Mouse (Mus musculus) embryonic facial prominence, embryonic 10.5 days (tissue): ENCODE results near the gene Wnt7b. TPM values are rescaled to one million over a fixed set of nuclear protein-coding genes. Genes with fewer than 3 reads are reported as not detected.

Source experiments
- DNase-seq: peaks from one replicate; pipeline ENCODE4 v3.0.0-alpha.2; 2017; ENCODE audit warnings: low spot score
- H3K27ac ChIP-seq: fragments of 300-500 bp; sonication (generic); replicated peaks from 2 replicates; pipeline ENCODE4 v1.5.1; 2016; ENCODE audit warnings: mild to moderate bottlenecking
- H3K27me3 ChIP-seq: fragments of 300-500 bp; sonication (generic); replicated peaks from 2 replicates; pipeline ENCODE4 v1.6.1; 2016; ENCODE audit warnings: low read depth, mild to moderate bottlenecking; ENCODE audit not compliant: poor library complexity, severe bottlenecking
- H3K36me3 ChIP-seq: fragments of 300-500 bp; sonication (generic); replicated peaks from 2 replicates; pipeline ENCODE4 v1.6.1; 2016; ENCODE audit warnings: mild to moderate bottlenecking, moderate library complexity
- H3K4me1 ChIP-seq: fragments of 300-500 bp; sonication (generic); 2 replicates; pipeline ENCODE4 v1.6.1; 2016
- H3K4me3 ChIP-seq: fragments of 300-500 bp; sonication (generic); 2 replicates; pipeline ENCODE4 v1.5.1; 2016; ENCODE audit warnings: mild to moderate bottlenecking, moderate library complexity
- H3K9me3 ChIP-seq: fragments of 300-500 bp; sonication (generic); 2 replicates; pipeline ENCODE4 v1.6.1; 2016; ENCODE audit warnings: mild to moderate bottlenecking
- WGBS: fragments of 180-500 bp; shearing (Covaris S2); methylation state at CpG from one replicate; pipeline ENCODE4 v1.1.7; 2016; 5-methylcytosine and 5-hydroxymethylcytosine counted together
- polyA plus RNA-seq: library from polyadenylated mRNA; unstranded; fragments of >200 nt; fragmentation: Nextera tagmentation; extraction: Ambion mirVana; gene quantifications from 2 replicates; pipeline ENCODE4 v1.2.1, GENCODE M21; 2016

The Wnt7b gene
- polyA plus RNA-seq, 1 experiment from 2014 or later = 22.0 TPM

- peak overlapping the region; percentile 65 for H3K4me3 ChIP-seq
- peaks cover 75% of the 10 kb centered on the region for H3K4me1 ChIP-seq
- WGBS = under 1% methylated on average over 61 of the region's 61 CpGs
- H3K27ac ChIP-seq = peak overlapping the region; percentile 72
- peaks cover 99% of the 10 kb centered on the region for H3K27me3 ChIP-seq
- no peaks in the 10 kb centered on the region for H3K9me3 ChIP-seq
- peak; percentile 58 for DNase-seq
- no peaks in the 10 kb centered on the region for H3K36me3 ChIP-seq
These were observed 5.5 kb downstream of the Wnt7b start for GRCm38 (mm10) chr15:85576511-85577440.

- Histone ChIP-seq H3K27me3 (peaks cover 99% of the 10 kb centered on the region), H3K4me3 (peak overlapping the region; percentile 65), H3K4me1 (peaks cover 69% of the 10 kb centered on the region), H3K36me3 (no peaks in the 10 kb centered on the region), H3K9me3 (no peaks in the 10 kb centered on the region), H3K27ac (peak overlapping the region; percentile 57; the same call in 1 of the 2 replicates)
- under 1% methylated on average over 20 of the region's 20 CpGs for WGBS
- peak; percentile 50 for DNase-seq
These were observed 6.2 kb downstream of the Wnt7b start for GRCm38 (mm10) chr15:85576110-85576509.

GRCm38 (mm10) chr15:85574558-85574957 is 7.7 kb downstream of the Wnt7b start:
- Histone ChIP-seq H3K27ac (no peak overlapping the region), H3K4me1 (peaks cover 64% of the 10 kb centered on the region), H3K9me3 (no peaks in the 10 kb centered on the region), H3K36me3 (no peaks in the 10 kb centered on the region), H3K27me3 (peaks cover 89% of the 10 kb centered on the region), H3K4me3 (no peak overlapping the region)
- DNase-seq = no peak
- 79% methylated on average over 8 of the region's 8 CpGs for WGBS

- DNase-seq = no peak
- peaks cover 88% of the 10 kb centered on the region for H3K27me3 ChIP-seq
- H3K4me3 ChIP-seq = no peak overlapping the region
- WGBS = 64% methylated on average over 5 of the region's 5 CpGs
- H3K4me1 ChIP-seq = peaks cover 64% of the 10 kb centered on the region
- H3K27ac ChIP-seq = no peak overlapping the region
- no peaks in the 10 kb centered on the region for H3K9me3 ChIP-seq
- H3K36me3 ChIP-seq = no peaks in the 10 kb centered on the region
These were observed 8.2 kb downstream of the Wnt7b start for GRCm38 (mm10) chr15:85574086-85574485.

GRCm38 (mm10) chr15:85572619-85573254 is 9.5 kb downstream of the Wnt7b start:
- Histone ChIP-seq H3K27ac (peak overlapping the region; percentile 15; the same call in 1 of the 2 replicates), H3K4me3 (no peak overlapping the region), H3K4me1 (peaks cover 68% of the 10 kb centered on the region), H3K9me3 (no peaks in the 10 kb centered on the region), H3K27me3 (peaks cover 87% of the 10 kb centered on the region), H3K36me3 (no peaks in the 10 kb centered on the region)
- peak; percentile 32 for DNase-seq
- 25% methylated on average over 8 of the region's 8 CpGs for whole genome bisulfite sequencing

- 79% methylated on average over 8 of the region's 8 CpGs for WGBS
- H3K27me3 ChIP-seq = peaks cover 68% of the 10 kb centered on the region
- H3K36me3 ChIP-seq = no peaks in the 10 kb centered on the region
- H3K4me1 ChIP-seq = peaks cover 65% of the 10 kb centered on the region
- no peak for DNase-seq
- H3K4me3 ChIP-seq = no peak overlapping the region
- H3K9me3 ChIP-seq = no peaks in the 10 kb centered on the region
- no peak overlapping the region for H3K27ac ChIP-seq
These were observed 12.1 kb downstream of the Wnt7b start for GRCm38 (mm10) chr15:85569995-85570734.

- H3K36me3 ChIP-seq = no peaks in the 10 kb centered on the region
- 68% methylated on average over 2 of the region's 2 CpGs for WGBS
- H3K9me3 ChIP-seq = no peaks in the 10 kb centered on the region
- H3K4me3 ChIP-seq = no peak overlapping the region
- no peak for DNase-seq
- peaks cover 62% of the 10 kb centered on the region for H3K4me1 ChIP-seq
- peaks cover 59% of the 10 kb centered on the region for H3K27me3 ChIP-seq
- no peak overlapping the region for H3K27ac ChIP-seq
These were observed 13.0 kb downstream of the Wnt7b start for GRCm38 (mm10) chr15:85569167-85569797.

- Histone ChIP-seq H3K27ac (no peak overlapping the region), H3K36me3 (no peaks in the 10 kb centered on the region), H3K4me1 (peaks cover 60% of the 10 kb centered on the region), H3K27me3 (peaks cover 50% of the 10 kb centered on the region), H3K9me3 (no peaks in the 10 kb centered on the region), H3K4me3 (no peak overlapping the region)
- 75% methylated on average over 3 of the region's 3 CpGs for WGBS
- DNase-seq = no peak
These were observed 13.9 kb downstream of the Wnt7b start for GRCm38 (mm10) chr15:85568402-85568801.

- H3K4me3 ChIP-seq = no peak overlapping the region
- no peak for DNase-seq
- 88% methylated on average over 5 of the region's 5 CpGs for WGBS
- H3K27me3 ChIP-seq = peaks cover 23% of the 10 kb centered on the region
- H3K36me3 ChIP-seq = no peaks in the 10 kb centered on the region
- no peak overlapping the region for H3K27ac ChIP-seq
- H3K4me1 ChIP-seq = peaks cover 43% of the 10 kb centered on the region
- H3K9me3 ChIP-seq = no peaks in the 10 kb centered on the region
These were observed 17.3 kb downstream of the Wnt7b start for GRCm38 (mm10) chr15:85564966-85565365.

- no peaks in the 10 kb centered on the region for H3K36me3 ChIP-seq
- WGBS = 90% methylated on average over 13 of the region's 13 CpGs
- H3K4me3 ChIP-seq = no peak overlapping the region
- no peak for DNase-seq
- H3K27me3 ChIP-seq = peaks cover 20% of the 10 kb centered on the region
- no peak overlapping the region for H3K27ac ChIP-seq
- no peaks in the 10 kb centered on the region for H3K9me3 ChIP-seq
- peaks cover 36% of the 10 kb centered on the region for H3K4me1 ChIP-seq
These were observed 18.1 kb downstream of the Wnt7b start for GRCm38 (mm10) chr15:85564034-85564769.

GRCm38 (mm10) chr15:85561953-85562352 is 20.3 kb downstream of the Wnt7b start:
- 92% methylated on average over 12 of the region's 12 CpGs for WGBS

More at GRCm38 (mm10) chr15:85561953-85562352, 20.3 kb downstream of the Wnt7b start:
- H3K27me3 ChIP-seq = peaks cover 6% of the 10 kb centered on the region
- H3K9me3 ChIP-seq = no peaks in the 10 kb centered on the region
- no peak overlapping the region for H3K4me3 ChIP-seq
- no peak overlapping the region for H3K27ac ChIP-seq
- no peak for DNase-seq
- peaks cover 17% of the 10 kb centered on the region for H3K4me1 ChIP-seq
- 0 out of 2 replicates have a peak, but pooled peaks cover 9% of the 10 kb centered on the region for H3K36me3 ChIP-seq
